Mouse (Mus musculus) adrenal gland, postnatal 36 days (tissue): Measurements from ENCODE around the gene Otop1. TPM values are rescaled to one million over a fixed set of nuclear protein-coding genes. Genes with fewer than 3 reads are reported as not detected.
A peak's percentile ranks its signal among the peaks of the same experiment; 100 is the strongest.

Source experiments
- DNase-seq, 2 experiments: peaks; one replicate each; pipeline ENCODE4 v3.0.0; 2021; ENCODE audit warnings: mixed read lengths in 1 of 2
- long read RNA-seq, 2 experiments: library from polyadenylated mRNA; stranded (forward); transcript quantifications; one replicate each; pipeline ENCODE4 v2.0.0; 2021; ENCODE audit warnings: borderline sequencing depth in 2 of 2
- total RNA-seq, 2 experiments: library from RNA; stranded (reverse); gene quantifications; 2 replicates each; pipeline ENCODE4 v1.2.3; 2021

The Otop1 gene
- total RNA-seq = 10 to 100 TPM; 30.6 to 39.5 TPM
- long read RNA-seq, experiment 1, transcript Otop1-203 (6 exons, 3,151 nt) = major isoform, 69 of 73 reads
- long read RNA-seq, experiment 1, partial matches to known transcripts = 2 of 73 reads
- long read RNA-seq, experiment 1, other reads (novel, unspliced or antisense) = 2 of 73 reads
- long read RNA-seq, experiment 2, transcript Otop1-203 (6 exons, 3,151 nt) = major isoform, 26 of 28 reads
- long read RNA-seq, experiment 2, partial matches to known transcripts = 1 of 28 reads
- long read RNA-seq, experiment 2, other reads (novel, unspliced or antisense) = 1 of 28 reads

GRCm38 (mm10) chr5:38275771-38276170 is at the start of gene Otop1:
Otop1 (plus strand) TSS chr5:38275972.
- DNase-seq = no peak

- peak; percentile 54 to 73 for DNase-seq
Measured at GRCm38 (mm10) chr5:38235422-38235821, 40.4 kb upstream of the Otop1 start.

GRCm38 (mm10) chr5:38236627-38237026 is 39.1 kb upstream of the Otop1 start:
- DNase-seq = no peak

GRCm38 (mm10) chr5:38240727-38241472 is 34.9 kb upstream of the Otop1 start:
- DNase-seq = no peak

GRCm38 (mm10) chr5:38241473-38241834 is 34.3 kb upstream of the Otop1 start:
- DNase-seq = no peak

GRCm38 (mm10) chr5:38241966-38242365 is 33.8 kb upstream of the Otop1 start:
- DNase-seq = no peak

GRCm38 (mm10) chr5:38255195-38255594 is 20.6 kb upstream of the Otop1 start:
- no peak for DNase-seq

- no peak for DNase-seq
Measured at GRCm38 (mm10) chr5:38255644-38256043, 20.1 kb upstream of the Otop1 start.

- no peak for DNase-seq
Measured at GRCm38 (mm10) chr5:38256551-38256950, 19.2 kb upstream of the Otop1 start.

GRCm38 (mm10) chr5:38258034-38258772 is 17.6 kb upstream of the Otop1 start:
- DNase-seq = no peak

- no peak for DNase-seq
Measured at GRCm38 (mm10) chr5:38258773-38259146, 17.0 kb upstream of the Otop1 start.

- no peak for DNase-seq
Measured at GRCm38 (mm10) chr5:38259455-38260106, 16.2 kb upstream of the Otop1 start.

- peak; percentile 68 to 77 for DNase-seq
Measured at GRCm38 (mm10) chr5:38260107-38260682, 15.6 kb upstream of the Otop1 start, which contains the start of gene Tmem128. Tmem128 (plus strand) TSS chr5:38260185.

GRCm38 (mm10) chr5:38270942-38271341 is 4.8 kb upstream of the Otop1 start:
- no peak for DNase-seq

GRCm38 (mm10) chr5:38273831-38274230 is 1.9 kb upstream of the Otop1 start:
- no peak for DNase-seq

GRCm38 (mm10) chr5:38276451-38276850 is 679 bp downstream of the Otop1 start:
- no peak for DNase-seq

- peak; percentile 14 to 29 for DNase-seq
Measured at GRCm38 (mm10) chr5:38277098-38277866, 1.5 kb downstream of the Otop1 start.

GRCm38 (mm10) chr5:38277936-38278600 is 2.3 kb downstream of the Otop1 start:
- peak in 1 of 2 experiments; percentile 25 for DNase-seq

GRCm38 (mm10) chr5:38280075-38280474 is 4.3 kb downstream of the Otop1 start:
- no peak for DNase-seq

- DNase-seq = no peak
Measured at GRCm38 (mm10) chr5:38285724-38286123, 10.0 kb downstream of the Otop1 start.

- DNase-seq = no peak
Measured at GRCm38 (mm10) chr5:38288476-38288875, 12.7 kb downstream of the Otop1 start.
